Mouse (Mus musculus) heart, adult 10 weeks (tissue): ENCODE results near the gene Stx7. TPM values are rescaled to one million over a fixed set of nuclear protein-coding genes. Genes with fewer than 3 reads are reported as not detected.

Source experiments
- polyA plus RNA-seq: library from polyadenylated mRNA; stranded (reverse); fragments of 350-450 nt; fragmentation: Illumina TruSeq; extraction: RNeasy Lipid Tissue Mini Kit (QIAGEN cat#74804); gene quantifications from one replicate; pipeline ENCODE4 v1.2.3, GENCODE M21; 2014; ENCODE audit warnings: low read depth, low replicate concordance

The Stx7 gene
- polyA plus RNA-seq: 47.7 TPM

GRCm38 (mm10) chr10:24149135-24149781, at the start of gene Stx7:
Gene Stx7, plus strand, starts transcription at chr10:24149302.

GRCm38 (mm10) chr10:24101812-24102211, 47.3 kb upstream of the Stx7 start, which contains the start of gene Taar8c:
Gene Taar8c, minus strand, starts transcription at chr10:24101912.

GRCm38 (mm10) chr10:24109434-24109833, 39.7 kb upstream of the Stx7 start, which contains the start of gene Taar9:
Gene Taar9, minus strand, starts transcription at chr10:24109534.

GRCm38 (mm10) chr10:24223449-24224143, 74.5 kb downstream of the Stx7 start, which contains the start of gene Moxd1:
Gene Moxd1, plus strand, starts transcription at chr10:24223517.

Other genes starting within 250 kb of the Stx7 start
- not detected for gene Taar1, start 228.9 kb upstream of the Stx7 start, polyA plus RNA-seq
- gene Taar2, start 210.7 kb upstream of the Stx7 start, polyA plus RNA-seq: not detected
- gene Taar3, start 199.7 kb upstream of the Stx7 start, polyA plus RNA-seq: not detected
- gene Taar4, start 188.8 kb upstream of the Stx7 start, polyA plus RNA-seq: not detected
- gene Taar5, start 178.6 kb upstream of the Stx7 start, polyA plus RNA-seq: not detected
- not detected for gene Taar6, start 163.7 kb upstream of the Stx7 start, polyA plus RNA-seq
- not detected for gene Taar7a, start 155.8 kb upstream of the Stx7 start, polyA plus RNA-seq
- gene Taar7b, start 149.4 kb upstream of the Stx7 start, polyA plus RNA-seq: not detected
- not detected for gene Taar7d, start 122.1 kb upstream of the Stx7 start, polyA plus RNA-seq
- gene Taar7e, start 111.7 kb upstream of the Stx7 start, polyA plus RNA-seq: not detected
- gene Taar7f, start 99.8 kb upstream of the Stx7 start, polyA plus RNA-seq: not detected
- gene Taar8a, start 72.8 kb upstream of the Stx7 start, polyA plus RNA-seq: not detected
- not detected for gene Taar8b, start 57.0 kb upstream of the Stx7 start, polyA plus RNA-seq
- not detected for gene Taar8c, start 47.4 kb upstream of the Stx7 start, polyA plus RNA-seq
- not detected for gene Taar9, start 39.8 kb upstream of the Stx7 start, polyA plus RNA-seq
- 0.60 TPM for gene Moxd1, start 74.2 kb downstream of the Stx7 start, polyA plus RNA-seq